Mouse (Mus musculus) mature B cell (primary cell): ENCODE measurements around the gene Tmem108.

Experiments used
- in situ Hi-C: fragments of 300-500 bp; cut with MboI; formaldehyde crosslinking; loops from 2 replicates; pipeline ENCODE4 v1.14.3; 2019

The Tmem108 gene

DNA sequence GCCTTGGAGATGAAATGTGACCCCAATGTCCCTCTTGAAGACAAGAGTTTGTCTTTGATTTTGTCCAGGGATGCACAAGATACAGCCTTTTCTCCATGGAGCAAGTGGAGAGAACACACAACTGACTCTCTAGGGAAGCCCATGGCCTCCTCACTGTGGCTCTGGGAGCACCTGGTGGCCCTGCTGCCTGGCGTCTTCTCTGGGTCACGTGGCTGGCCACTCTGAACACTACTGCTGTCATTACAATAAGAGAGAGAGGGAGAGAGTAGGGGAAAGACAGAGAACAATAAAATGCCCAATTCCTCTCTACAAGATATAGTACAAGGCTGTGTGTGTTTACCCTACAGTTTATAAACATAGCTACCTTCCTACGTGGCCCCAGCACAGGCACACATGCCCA, 40.2 kb downstream of the Tmem108 start:
- in situ Hi-C loops, result no loop called here

DNA sequence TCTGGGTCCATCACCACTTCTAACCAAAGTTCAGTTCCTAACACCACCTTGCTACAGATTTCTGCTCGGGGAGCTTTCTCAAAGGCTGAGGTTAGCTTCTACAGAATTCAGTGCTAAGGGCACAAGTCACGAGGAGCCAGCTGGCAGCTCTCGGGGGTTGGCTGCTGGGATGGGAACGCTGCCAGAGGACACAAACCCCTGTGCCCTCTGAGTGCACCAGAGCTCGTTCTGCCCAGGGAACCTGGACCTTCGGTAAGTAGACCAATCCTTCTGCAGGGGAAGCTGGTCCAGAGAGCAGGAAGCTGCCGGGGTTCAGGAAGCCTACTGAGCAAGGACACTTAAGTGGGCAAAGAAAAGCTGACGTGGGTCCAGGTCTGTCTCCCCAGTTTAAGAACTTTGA, 40.6 kb downstream of the Tmem108 start:
- in situ Hi-C loops, result no loop called here

DNA sequence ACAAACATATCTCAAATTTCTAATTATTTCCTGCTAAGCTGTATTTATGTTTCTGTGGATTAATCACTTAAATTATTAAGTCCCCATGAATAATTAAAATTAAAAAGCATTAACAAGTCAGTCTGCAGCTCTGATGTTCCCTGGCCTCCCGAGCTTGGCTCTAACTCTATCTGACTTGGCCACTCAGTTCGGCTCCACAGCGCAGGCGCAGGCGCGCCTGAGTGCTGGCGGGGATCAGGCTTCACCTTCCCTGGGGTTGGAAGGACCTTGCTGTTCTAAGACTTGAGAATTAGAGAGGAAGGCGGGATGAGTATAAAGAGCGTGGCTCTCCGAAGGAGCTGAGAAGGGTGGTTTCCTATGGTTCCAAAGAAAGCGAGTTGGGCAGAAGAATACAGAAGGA, 41.6 kb downstream of the Tmem108 start:
- in situ Hi-C loops, result no loop called here

DNA sequence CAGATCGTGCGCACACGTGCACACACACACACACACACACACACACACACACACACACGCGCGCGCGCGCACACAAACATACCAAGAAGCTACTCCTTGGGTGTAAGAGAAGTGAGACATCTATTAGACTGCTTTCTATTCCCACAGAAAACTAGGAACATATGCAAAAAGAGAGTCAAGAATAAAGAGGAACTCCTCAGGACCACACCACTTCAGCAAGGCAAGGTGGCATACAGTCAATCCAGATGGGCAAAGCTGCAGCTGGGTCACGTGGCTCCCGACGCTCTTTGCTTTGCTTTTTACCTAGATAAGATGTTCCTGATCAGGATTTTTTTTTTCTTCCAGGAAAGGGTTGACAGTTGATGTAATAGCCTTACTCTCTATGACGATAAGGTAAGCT, 45.6 kb downstream of the Tmem108 start:
- in situ Hi-C loops, result no loop called here

DNA sequence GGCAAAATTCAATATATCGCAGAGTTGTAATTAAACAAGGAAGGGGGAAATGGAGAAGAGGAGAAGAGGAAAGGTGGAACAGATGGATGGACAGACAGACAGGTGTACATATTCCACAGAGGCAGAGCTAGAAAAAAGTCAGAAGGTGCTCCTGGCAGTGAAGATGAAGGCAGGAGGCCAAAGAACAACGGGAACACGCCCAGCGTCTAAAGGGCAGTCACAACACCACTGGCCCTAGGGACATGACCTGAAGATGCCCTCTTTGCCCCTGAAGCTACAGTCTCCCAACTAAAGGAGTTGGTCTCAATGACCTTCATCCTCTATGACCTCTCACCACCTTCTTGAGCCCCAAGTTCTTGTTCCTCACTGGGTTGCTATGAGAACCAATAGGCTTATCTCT, 46.3 kb downstream of the Tmem108 start:
- in situ Hi-C loops, result no loop called here

DNA sequence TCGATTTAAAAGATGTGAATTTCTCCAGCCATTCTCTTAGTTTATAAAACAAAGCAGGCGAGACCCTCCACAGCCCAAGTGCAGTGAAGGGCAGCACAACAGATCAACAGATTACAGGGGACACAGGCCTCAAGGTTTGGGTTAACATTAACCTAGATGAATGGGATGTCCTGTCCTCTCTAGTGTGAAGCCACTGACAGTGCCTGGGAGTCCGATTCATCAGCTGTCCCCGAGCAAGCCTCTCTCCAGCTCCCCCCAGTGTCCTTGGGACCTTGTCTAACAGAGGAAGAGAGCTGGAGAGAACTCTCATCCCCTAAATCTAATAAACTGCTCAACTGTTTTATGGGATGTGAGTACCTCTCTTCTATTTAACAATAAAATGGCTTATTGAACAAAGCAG, 48.4 kb downstream of the Tmem108 start:
- in situ Hi-C loops, result loop anchor here (5.0 kb wide), 1 partner anchor 44 kb away; no protein-coding TSS in a partner anchor

DNA sequence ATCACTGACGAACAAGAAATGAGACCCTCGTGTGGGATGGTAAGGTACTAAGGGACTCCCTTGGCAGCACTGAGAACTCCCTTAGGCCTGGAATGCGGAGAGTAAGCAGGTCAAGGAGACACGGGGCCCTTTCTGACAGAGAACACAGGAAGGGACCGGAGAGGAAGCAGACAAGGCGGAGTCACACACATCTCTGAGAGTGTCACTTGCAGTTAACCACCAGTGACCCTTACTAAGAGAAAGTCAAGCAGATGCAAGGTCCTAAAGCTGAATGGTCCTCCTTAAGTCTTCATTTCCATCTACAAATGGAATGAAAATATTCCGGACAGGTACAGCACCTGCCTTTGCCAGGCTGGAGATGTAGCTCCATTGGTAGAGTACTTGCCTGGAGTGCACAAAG, 48.9 kb downstream of the Tmem108 start:
- in situ Hi-C loops, result loop anchor here (5.0 kb wide), 1 partner anchor 45 kb away; no protein-coding TSS in a partner anchor

DNA sequence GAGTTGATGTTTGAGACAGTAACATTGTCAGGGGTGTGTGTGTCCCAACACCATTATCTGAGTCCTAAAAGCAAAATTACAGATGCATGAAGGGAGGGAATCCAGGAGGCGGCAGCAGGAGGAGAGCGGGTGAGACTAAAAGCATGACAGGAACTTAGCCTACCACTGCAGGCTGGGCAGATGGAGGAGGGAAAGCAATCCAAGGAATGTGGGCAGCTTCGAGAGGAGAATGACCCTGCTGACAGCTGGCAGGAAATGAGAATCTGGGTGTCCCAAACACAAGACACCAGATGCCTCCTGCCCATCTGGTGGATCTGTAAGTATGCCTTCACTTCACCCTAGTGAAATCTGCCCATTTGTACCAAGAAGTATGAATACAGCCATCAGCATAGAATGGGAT, 51.9 kb downstream of the Tmem108 start:
- in situ Hi-C loops, result loop anchor here (5.0 kb wide), 1 partner anchor 48 kb away; no protein-coding TSS in a partner anchor

DNA sequence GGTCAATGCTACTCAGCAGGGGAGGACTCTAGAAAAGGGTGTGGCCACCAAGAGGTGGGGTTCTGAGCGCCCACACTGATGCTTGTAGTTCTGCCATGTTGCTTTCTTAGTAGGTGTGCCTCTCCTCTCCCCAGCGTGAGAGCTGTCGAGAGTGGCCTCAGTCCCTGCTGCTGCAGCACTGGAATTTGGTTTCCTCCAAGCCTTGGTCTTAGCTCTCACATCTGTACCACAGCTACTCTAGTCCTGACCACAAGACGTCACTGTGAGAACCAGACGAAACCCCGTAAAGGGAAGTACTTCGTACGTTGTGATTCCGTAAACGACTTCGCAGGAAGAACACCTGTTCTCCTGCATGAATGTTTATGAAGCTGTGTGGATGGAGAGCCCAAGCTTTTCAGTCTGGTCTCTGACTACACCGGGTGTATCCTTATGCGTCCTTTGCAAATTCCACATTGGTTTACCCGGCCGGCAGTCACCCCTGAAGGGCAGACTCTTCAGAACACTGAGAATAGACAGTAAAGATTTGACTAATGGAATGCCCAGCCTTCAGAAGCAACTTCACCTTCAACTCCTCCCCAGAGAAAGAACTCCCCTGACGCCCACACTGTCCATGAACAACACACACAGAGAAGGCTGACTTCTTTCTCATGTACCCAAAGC, 53.0 kb downstream of the Tmem108 start:
- in situ Hi-C loops, result no loop called here

DNA sequence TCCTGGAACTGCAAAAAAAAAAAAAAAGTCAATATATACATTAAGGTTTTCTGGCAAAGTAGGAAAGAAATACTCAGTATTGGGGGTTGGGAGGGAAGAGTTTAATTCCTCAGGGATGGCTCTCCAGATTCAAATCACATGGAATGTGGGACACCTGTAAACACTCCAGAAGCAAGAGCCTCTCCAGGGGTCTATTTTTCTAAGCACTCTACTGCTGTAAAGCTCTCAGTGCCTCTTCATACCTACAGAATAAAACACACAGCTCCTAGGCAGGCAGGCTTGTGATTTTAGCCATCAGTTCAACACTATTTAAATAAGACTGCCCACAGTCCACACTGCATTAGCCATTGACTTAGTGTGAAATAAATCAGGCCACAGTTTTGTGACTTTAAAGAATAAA, 53.8 kb downstream of the Tmem108 start:
- in situ Hi-C loops, result no loop called here

DNA sequence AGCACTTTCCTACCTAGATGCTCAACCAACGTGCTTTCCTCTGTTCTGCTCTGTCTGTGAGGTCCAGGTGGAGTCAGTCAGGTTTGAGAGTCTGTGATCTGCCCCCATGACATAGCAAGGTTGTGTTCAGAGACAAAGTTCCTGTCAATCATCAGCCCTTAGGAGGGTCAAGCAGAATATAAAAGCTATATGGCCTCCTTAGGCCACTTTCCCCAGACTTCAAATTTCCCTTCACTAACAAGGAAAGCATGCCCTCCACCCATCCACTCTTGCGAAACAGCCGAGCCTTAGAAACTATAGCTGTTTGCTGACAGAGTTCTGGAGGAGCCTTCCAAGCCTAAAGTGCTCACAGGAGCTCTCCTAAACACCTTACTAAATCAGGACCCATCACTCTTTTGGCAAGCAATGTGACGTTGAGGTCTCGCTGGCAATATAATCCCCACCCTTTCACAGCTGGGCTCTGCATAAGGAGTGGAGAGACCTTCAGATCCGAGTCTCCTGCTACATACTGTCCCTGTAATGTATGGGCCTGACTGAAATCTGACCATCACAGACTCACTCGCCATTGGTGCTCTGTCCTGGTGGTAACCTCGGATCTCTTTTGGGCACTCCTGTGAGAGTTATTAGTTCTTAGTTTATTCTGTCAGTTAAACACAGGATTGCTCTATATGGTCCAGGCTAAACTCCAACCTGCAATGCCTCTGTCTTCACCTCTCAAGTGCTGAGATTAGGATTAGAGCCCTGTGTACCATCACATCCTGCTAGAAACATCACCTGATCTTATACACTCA, 54.4 kb downstream of the Tmem108 start:
- in situ Hi-C loops, result no loop called here

DNA sequence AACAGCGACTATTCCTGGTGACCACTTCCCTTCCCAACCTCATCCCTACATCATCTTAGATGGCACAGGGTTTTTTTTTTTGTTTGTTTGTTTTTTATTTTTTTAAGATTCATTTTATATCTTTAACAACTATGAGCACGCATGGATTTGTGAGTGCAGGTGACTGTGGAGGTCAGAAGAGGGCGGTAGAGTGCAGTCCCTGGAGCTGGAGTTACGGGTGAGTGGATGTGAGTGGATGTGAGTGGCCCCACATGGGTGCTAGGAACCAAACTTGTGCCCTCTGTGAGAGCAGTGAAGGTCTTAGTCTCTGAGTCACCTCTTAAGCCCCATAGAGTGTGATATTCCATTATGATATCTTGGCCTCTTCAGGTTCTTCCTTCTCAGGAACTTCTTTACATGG, 55.9 kb downstream of the Tmem108 start:
- in situ Hi-C loops, result no loop called here

DNA sequence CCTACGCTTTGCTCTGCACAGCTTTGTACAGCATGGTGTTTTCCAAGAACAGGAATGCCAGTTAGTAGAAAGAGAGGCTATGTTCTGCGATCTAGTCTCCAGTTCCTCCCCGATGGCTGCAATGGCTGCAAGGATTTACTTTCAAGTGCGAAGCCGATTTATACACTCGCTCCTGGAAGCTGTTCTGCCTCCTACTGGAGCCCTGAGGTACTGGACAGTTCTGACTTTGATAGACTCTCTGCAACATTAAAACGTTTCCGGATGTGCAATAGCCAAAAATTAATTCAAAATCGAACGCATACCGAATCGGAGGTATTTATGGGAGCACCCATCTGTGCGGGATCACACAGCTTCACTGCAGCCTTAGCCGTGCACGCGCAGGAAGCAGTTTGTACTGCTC, 58.6 kb downstream of the Tmem108 start:
- in situ Hi-C loops, result no loop called here

DNA sequence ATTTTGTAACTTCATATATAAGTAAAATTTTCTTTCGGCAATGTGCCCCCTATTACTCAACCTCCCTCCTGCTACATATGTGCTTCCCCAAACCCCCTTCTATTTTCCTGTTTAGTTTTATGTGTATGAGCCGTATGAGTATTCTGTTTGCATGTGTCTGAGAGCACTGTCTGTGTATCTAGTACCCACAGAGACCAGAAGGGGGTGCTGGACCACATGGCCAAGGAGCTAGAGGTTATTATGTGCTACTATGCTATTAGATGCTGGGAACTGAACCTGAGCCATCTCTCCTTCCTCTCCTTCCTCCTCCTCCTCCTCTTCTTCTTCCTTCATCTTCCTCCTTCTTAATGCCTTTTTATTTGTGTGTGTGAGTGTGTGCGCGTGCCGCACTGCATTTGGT, 59.2 kb downstream of the Tmem108 start:
- in situ Hi-C loops, result no loop called here

DNA sequence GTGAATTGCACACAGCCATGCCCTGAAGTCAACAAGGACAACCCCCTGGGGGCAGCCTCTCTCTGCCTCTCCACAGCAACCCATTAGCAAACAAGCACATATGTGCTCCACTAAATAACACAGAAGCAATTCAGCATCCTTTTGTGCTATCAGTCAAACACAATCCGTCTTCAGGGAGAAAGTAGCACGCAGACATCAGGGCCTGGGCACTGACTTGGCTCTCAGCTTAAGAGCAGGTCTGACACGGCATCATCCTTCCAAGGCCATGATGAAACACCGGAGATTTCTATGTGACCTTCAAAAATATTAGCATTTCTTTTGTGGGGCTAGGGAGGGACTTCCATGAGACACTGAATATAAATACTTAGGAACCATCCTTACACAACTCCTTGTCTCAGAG, 60.2 kb downstream of the Tmem108 start:
- in situ Hi-C loops, result no loop called here

DNA sequence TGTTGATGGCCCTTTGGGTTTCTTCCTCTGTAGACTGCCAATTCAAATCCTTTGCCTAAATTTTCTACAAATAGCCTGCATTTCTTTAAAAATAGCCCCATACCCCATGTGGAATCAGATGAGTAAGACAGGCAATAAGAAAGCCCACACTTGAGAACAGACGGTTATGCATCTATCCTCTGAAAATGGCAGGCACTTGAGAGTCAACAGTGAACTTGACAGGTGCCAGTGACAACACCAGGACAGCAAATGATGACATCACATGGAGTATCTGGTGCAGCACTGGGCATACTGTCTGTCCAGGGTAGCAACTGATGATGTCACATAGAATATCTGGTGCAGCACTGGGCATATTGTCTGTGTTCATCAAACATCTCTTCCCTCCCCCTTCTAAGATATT, 61.4 kb downstream of the Tmem108 start:
- in situ Hi-C loops, result no loop called here

DNA sequence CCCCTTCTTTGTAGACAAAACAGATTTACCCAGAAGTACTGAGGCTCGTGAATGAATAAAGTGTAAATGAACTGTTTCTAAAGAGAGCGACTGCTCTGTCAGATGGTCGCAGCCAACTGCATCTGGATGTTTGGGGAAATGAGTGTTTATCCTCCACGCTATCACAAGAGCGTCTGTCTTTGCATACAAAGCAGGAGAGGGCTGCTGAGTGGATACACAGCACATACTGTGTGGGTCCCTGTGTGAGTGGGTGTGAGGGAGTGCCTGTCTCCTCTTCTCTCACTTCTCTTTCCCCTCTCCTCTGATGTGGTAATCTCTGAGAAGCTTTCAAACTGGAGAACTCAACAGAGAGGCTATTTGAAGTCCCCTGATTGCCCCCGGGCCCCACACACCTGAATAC, 64.7 kb downstream of the Tmem108 start:
- in situ Hi-C loops, result no loop called here

DNA sequence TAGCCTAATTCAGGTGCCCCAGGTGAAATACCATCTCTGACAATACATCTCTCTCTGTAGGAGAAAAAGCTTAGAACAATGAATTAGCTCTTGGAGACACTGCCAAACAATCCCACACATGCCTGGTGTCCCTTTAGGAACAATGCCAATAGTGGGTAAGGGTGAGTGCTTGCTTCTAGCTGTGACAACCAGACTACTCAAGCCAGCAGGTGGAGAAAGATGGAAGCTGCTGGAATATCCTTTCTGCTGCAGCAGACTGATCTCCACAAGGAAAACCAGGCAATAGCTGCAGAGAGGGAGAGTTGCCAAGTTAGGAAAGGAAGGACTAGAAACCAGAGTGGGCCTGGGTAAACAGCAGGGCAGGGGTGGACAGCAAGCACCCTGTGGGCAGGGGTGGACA, 67.8 kb downstream of the Tmem108 start:
- in situ Hi-C loops, result no loop called here

DNA sequence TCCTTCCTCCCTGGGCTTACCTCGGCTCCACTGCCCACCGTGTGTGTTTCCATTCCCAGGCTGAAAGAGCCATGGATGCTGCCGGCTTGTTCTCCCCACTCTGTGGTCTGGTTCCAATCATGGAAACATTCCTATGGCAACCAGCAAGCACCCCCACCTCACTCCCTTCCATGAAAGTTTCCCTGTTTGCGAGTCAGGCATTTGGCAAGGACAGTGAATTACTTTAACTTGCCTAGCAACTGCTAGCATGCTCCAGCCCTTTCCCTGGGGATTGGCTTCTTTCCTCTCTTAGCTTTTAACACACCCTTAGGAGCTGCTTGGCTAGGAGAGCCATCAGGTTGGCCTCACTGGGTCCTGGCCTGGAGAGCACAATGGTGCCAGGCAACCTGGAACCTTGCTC, 68.9 kb downstream of the Tmem108 start:
- in situ Hi-C loops, result no loop called here

DNA sequence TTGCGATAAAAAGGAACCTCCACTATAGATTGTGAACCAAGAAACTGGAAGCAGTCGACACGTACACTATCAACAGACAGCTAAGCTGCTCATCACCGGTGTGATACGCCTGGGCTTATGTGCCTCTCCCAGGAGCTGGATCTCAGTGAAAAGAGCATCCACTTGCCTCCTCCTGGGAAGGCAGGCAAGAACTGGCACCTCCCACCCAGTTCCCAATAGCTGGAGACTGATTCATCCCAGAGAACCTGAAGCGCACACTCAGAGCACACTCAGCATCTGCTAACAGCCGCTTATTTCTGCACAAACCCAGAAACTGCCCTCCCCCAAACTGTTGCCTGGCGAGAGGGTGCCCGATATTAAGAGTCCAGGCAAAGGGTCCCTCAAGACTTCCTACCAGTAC, 69.8 kb downstream of the Tmem108 start:
- in situ Hi-C loops, result no loop called here

DNA sequence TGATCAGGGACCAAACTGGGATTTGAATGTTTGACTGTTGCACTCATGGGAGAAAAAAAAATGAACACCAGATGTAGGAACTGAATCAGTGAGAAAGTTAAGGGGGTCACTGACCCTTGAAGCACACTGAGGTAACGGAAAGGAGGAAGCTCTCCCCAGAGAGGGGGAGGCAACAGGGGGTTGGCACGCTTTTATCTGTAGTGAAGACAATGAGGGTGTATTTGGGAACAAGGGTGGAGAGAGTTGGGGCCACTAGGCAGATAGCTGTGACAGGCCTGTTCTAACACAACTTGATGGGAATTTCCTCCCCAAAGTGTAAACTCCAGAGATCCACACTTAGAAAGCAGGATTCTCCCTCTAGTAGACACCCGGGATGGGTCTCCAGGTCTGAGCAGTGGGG, 71.2 kb downstream of the Tmem108 start:
- in situ Hi-C loops, result no loop called here

DNA sequence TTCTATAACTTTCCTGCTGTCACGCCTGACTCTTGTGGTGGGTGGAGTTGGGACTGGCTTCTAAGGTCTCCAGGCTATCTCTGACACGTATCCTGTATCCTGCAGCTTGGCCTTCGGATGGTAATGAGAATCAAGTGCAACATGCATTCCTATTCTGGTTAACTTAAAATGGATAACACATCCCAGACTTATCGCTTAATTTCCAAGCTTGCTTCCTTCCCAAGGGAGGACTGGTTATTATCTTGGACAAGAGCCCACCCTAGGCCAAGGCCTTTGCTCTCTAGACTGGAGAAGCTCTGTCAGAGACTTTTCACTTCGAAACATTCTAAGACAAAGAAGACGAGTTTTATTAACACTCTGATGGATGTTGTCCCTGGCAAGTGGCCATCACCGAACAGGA, 71.9 kb downstream of the Tmem108 start:
- in situ Hi-C loops, result no loop called here

DNA sequence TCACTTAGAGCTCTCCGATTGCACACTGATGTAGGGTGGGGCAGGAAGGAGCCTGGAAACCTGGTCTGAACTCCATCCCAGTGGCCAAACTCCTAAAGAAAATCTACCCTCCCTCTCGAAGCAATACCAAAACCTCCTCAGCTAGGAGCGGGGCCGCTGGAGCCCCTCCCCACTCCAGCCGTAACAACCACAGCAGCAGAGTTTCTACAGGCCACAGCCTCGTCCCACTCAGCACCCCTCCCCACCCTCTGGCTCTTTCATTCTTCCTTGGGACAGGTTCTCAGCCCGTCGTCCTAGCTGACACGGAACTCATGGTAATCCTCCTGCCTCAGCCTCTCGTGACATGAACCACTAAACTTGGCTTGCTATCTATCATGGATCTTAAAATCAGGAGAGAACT, 72.6 kb downstream of the Tmem108 start:
- in situ Hi-C loops, result no loop called here

DNA sequence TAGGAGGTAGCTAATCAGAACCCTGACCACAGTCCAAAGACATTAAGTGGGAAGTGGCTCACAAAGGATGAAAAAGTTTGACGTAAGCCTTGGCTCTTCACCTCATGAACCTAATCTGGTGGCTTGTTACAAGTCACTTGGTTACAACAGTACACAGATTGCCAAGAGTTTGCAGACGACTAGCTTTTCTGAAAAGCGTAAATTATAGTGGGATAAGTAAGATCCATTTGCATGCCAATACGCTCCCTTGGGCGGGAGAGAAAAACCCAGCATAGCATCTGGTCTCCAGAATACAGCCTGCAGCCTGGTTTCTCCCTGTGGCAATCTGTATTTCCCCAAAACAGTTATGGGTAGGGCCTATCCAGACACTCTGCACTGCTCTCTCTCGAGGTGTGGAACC, 74.5 kb downstream of the Tmem108 start:
- in situ Hi-C loops, result no loop called here
